Mouse (Mus musculus): ENCODE results near the gene Mylk4. TPM values are rescaled to one million over a fixed set of nuclear protein-coding genes. Genes with fewer than 3 reads are reported as not detected.
A peak's percentile ranks its signal among the peaks of the same experiment; 100 is the strongest.

Gene Mylk4
- polyA plus RNA-seq, 1 experiment from 2014 or later = 0.10 TPM

DNA sequence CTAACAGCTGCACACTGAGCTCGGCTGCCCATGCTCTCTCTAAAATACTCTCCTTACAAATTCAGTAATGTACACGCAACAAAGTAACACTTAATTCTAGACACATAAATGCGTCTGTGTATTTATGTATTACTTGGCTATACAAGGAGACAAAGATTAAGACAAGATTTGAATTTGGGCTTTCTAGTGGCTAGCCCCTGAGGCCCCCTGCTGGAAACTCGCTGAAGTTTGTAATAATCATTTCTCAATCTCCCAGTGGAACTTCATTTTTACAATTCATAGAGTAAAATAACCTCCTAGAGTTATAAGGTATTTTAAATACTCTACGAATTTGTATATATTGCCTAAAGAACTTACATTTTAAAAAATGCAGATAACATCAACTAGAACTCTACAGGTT is 699 bp downstream of the Mylk4 start:
- no peak overlapping the region for H3K4me2 ChIP-seq (ENCODE audit: low read length)
- no peaks in the 10 kb centered on the region for H3K27me3 ChIP-seq (ENCODE audit: control insufficient read depth, insufficient read depth, low read depth, low read length)
- no peaks in the 10 kb centered on the region for H3K9me3 ChIP-seq (replicated peaks; ENCODE audit: control insufficient read depth, low read length, poor library complexity, severe bottlenecking)
- H3K9ac ChIP-seq (ENCODE audit: low read depth, low read length) = no peak overlapping the region
- no peak for ATAC-seq
- no peaks in the 10 kb centered on the region for H3K36me3 ChIP-seq (ENCODE audit: control insufficient read depth, insufficient read depth, low read length)
- WGBS = 65% methylated on average over 5 of the region's 5 CpGs
- no peaks in the 10 kb centered on the region for H3K4me1 ChIP-seq (ENCODE audit: control insufficient read depth, insufficient read depth, low read length)
- H3K4me3 ChIP-seq (ENCODE audit: low read depth, low read length) = no peak overlapping the region
- no peak overlapping the region for H3K27ac ChIP-seq (ENCODE audit: low read length)

GRCm38 (mm10) chr13:32778861-32779260 is 4.9 kb downstream of the Mylk4 start:
- Histone ChIP-seq H3K4me3 (ENCODE audit: low read depth, low read length) (no peak overlapping the region), H3K36me3 (ENCODE audit: control insufficient read depth, insufficient read depth, low read length) (no peaks in the 10 kb centered on the region), H3K27ac (ENCODE audit: low read length) (no peak overlapping the region), H3K4me2 (ENCODE audit: low read length) (no peak overlapping the region), H3K4me1 (ENCODE audit: control insufficient read depth, insufficient read depth, low read length) (no peaks in the 10 kb centered on the region), H3K27me3 (ENCODE audit: control insufficient read depth, insufficient read depth, low read depth, low read length) (no peaks in the 10 kb centered on the region), H3K9ac (ENCODE audit: low read depth, low read length) (no peak overlapping the region), H3K9me3 (replicated peaks; ENCODE audit: control insufficient read depth, low read length, poor library complexity, severe bottlenecking) (no peaks in the 10 kb centered on the region)
- 68% methylated on average over 3 of the region's 3 CpGs for WGBS
- ATAC-seq = no peak

DNA sequence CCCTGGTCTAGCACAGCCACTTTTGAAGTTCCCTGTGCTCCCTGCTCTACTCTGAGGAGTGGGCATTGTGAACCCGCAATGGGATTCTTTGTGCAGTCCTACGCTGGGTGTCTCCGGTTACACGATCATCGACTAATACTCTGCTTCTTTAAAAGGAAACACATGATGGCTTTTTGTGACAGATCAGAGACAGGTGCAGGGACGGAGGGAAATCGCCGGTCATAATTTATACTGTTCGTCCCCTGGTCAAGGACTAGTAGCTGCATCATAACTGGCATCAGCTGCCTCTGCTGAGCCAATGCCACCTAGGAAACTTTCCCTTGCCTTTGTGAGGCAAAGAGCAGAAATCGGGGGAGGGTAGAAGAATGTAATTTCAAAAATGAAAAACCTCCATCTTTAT is 7.4 kb downstream of the Mylk4 start:
- Histone ChIP-seq H3K4me2 (ENCODE audit: low read length) (no peak overlapping the region), H3K9ac (ENCODE audit: low read depth, low read length) (no peak overlapping the region), H3K4me1 (ENCODE audit: control insufficient read depth, insufficient read depth, low read length) (no peaks in the 10 kb centered on the region), H3K4me3 (ENCODE audit: low read depth, low read length) (no peak overlapping the region), H3K9me3 (replicated peaks; ENCODE audit: control insufficient read depth, low read length, poor library complexity, severe bottlenecking) (no peaks in the 10 kb centered on the region), H3K27ac (ENCODE audit: low read length) (no peak overlapping the region), H3K36me3 (ENCODE audit: control insufficient read depth, insufficient read depth, low read length) (no peaks in the 10 kb centered on the region), H3K27me3 (ENCODE audit: control insufficient read depth, insufficient read depth, low read depth, low read length) (no peaks in the 10 kb centered on the region)
- 92% methylated on average over 10 of the region's 10 CpGs for WGBS
- ATAC-seq = no peak

DNA sequence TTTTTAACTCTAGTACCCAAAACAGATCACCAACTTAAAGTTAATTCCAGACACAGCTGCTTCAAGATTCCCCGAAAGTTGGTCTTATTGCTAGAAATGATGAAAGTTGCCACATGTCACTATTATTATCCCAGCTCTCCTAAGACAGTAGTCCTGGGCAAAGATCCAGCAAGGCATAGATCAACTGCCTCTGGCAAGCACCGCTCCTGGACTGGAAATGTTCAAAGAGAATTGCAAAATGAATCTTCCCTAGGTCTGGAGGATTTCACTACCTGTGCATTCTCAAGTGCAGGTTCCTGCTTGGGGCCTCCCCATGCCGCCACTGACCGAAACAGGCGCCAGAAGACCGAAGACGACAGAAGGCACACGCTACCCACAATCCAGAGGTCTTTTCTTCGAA is 7.9 kb downstream of the Mylk4 start:
- Histone ChIP-seq H3K4me1 (ENCODE audit: control insufficient read depth, insufficient read depth, low read length) (no peaks in the 10 kb centered on the region), H3K4me3 (ENCODE audit: low read depth, low read length) (no peak overlapping the region), H3K27me3 (ENCODE audit: control insufficient read depth, insufficient read depth, low read depth, low read length) (no peaks in the 10 kb centered on the region), H3K9me3 (replicated peaks; ENCODE audit: control insufficient read depth, low read length, poor library complexity, severe bottlenecking) (no peaks in the 10 kb centered on the region), H3K27ac (ENCODE audit: low read length) (no peak overlapping the region), H3K9ac (ENCODE audit: low read depth, low read length) (no peak overlapping the region), H3K4me2 (ENCODE audit: low read length) (no peak overlapping the region), H3K36me3 (ENCODE audit: control insufficient read depth, insufficient read depth, low read length) (no peaks in the 10 kb centered on the region)
- no peak for ATAC-seq
- 95% methylated on average over 9 of the region's 9 CpGs for WGBS

DNA sequence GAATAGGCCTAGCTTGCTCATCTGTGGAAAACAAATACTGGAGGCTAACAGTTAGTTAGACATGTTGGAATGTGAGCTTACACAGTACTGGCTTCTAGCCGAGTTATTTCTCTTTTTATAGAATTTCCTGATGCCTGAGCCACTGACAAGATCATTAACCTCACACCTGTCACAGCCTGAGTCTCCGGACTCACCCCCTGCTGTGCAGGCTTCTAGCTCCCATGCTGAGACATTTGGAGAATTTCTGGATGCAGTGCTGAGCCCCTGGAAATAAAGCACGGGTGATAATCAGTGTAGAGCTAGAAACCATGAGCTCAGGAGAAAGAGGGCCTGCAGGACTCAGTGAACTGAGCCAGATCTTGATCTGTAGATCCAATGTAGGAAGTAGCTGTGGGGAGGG is 13.8 kb downstream of the Mylk4 start:
- 10% methylated on average over 3 of the region's 3 CpGs for WGBS
- Histone ChIP-seq H3K4me1 (ENCODE audit: control insufficient read depth, insufficient read depth, low read length) (no peaks in the 10 kb centered on the region), H3K27me3 (ENCODE audit: control insufficient read depth, insufficient read depth, low read depth, low read length) (no peaks in the 10 kb centered on the region), H3K27ac (ENCODE audit: low read length) (no peak overlapping the region), H3K36me3 (ENCODE audit: control insufficient read depth, insufficient read depth, low read length) (no peaks in the 10 kb centered on the region), H3K4me3 (ENCODE audit: low read depth, low read length) (no peak overlapping the region), H3K9me3 (replicated peaks; ENCODE audit: control insufficient read depth, low read length, poor library complexity, severe bottlenecking) (no peaks in the 10 kb centered on the region), H3K4me2 (ENCODE audit: low read length) (no peak overlapping the region), H3K9ac (ENCODE audit: low read depth, low read length) (no peak overlapping the region)
- ATAC-seq = no peak

- H3K36me3 ChIP-seq (ENCODE audit: control insufficient read depth, insufficient read depth, low read length) = no peaks in the 10 kb centered on the region
- H3K9ac ChIP-seq (ENCODE audit: low read depth, low read length) = no peak overlapping the region
- H3K9me3 ChIP-seq (replicated peaks; ENCODE audit: control insufficient read depth, low read length, poor library complexity, severe bottlenecking) = no peaks in the 10 kb centered on the region
- no peak overlapping the region for H3K4me2 ChIP-seq (ENCODE audit: low read length)
- no peak overlapping the region for H3K27ac ChIP-seq (ENCODE audit: low read length)
- no peak overlapping the region for H3K4me3 ChIP-seq (ENCODE audit: low read depth, low read length)
- no peak for ATAC-seq
- no peaks in the 10 kb centered on the region for H3K27me3 ChIP-seq (ENCODE audit: control insufficient read depth, insufficient read depth, low read depth, low read length)
- WGBS = 12% methylated on average over 4 of the region's 4 CpGs
- no peaks in the 10 kb centered on the region for H3K4me1 ChIP-seq (ENCODE audit: control insufficient read depth, insufficient read depth, low read length)
Observed at GRCm38 (mm10) chr13:32768104-32768503, 15.7 kb downstream of the Mylk4 start.

- no peak overlapping the region for H3K4me3 ChIP-seq (ENCODE audit: low read depth, low read length)
- 29% methylated on average over 7 of the region's 7 CpGs for WGBS
- H3K4me1 ChIP-seq (ENCODE audit: control insufficient read depth, insufficient read depth, low read length) = no peaks in the 10 kb centered on the region; the same call in 1 of the 2 replicates
- no peaks in the 10 kb centered on the region for H3K36me3 ChIP-seq (ENCODE audit: control insufficient read depth, insufficient read depth, low read length)
- no peaks in the 10 kb centered on the region for H3K27me3 ChIP-seq (ENCODE audit: control insufficient read depth, insufficient read depth, low read depth, low read length)
- H3K9me3 ChIP-seq (replicated peaks; ENCODE audit: control insufficient read depth, low read length, poor library complexity, severe bottlenecking) = no peaks in the 10 kb centered on the region
- no peak for ATAC-seq
- no peak overlapping the region for H3K4me2 ChIP-seq (ENCODE audit: low read length)
- no peak overlapping the region for H3K9ac ChIP-seq (ENCODE audit: low read depth, low read length)
- no peak overlapping the region for H3K27ac ChIP-seq (ENCODE audit: low read length)
Observed at GRCm38 (mm10) chr13:32764448-32764847, 19.3 kb downstream of the Mylk4 start.

DNA sequence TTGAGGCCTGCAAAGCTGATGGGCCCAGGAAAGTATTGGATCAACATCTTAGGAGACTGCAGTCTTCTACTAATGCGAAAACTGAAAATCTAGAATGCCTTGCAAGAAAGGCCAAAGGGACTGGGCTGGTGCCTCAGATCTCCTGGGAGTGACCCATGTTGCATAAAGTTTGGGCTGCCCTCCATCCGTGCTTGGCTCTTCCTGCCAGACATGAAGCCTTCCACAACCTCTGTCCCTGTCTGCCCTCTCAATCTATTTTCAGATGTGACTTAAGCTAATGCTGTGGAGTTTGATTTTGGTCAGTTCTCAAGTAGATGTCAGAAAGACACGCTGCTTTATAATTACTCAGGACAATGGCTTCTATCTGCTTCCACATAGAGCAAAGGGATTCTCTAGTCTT is 20.6 kb downstream of the Mylk4 start:
- H3K4me2 ChIP-seq (ENCODE audit: low read length) = no peak overlapping the region

GRCm38 (mm10) chr13:32760795-32761194 is 23.0 kb downstream of the Mylk4 start:
- 85% methylated on average over 2 of the region's 2 CpGs for WGBS
- no peak overlapping the region for H3K27ac ChIP-seq (ENCODE audit: low read length)

More for the DNA sequence above, 20.6 kb downstream of the Mylk4 start:
- 87% methylated on average over 3 of the region's 3 CpGs for WGBS
- no peaks in the 10 kb centered on the region for H3K9me3 ChIP-seq (replicated peaks; ENCODE audit: control insufficient read depth, low read length, poor library complexity, severe bottlenecking)
- H3K36me3 ChIP-seq (ENCODE audit: control insufficient read depth, insufficient read depth, low read length) = no peaks in the 10 kb centered on the region
- H3K27me3 ChIP-seq (ENCODE audit: control insufficient read depth, insufficient read depth, low read depth, low read length) = no peaks in the 10 kb centered on the region
- peaks cover 5% of the 10 kb centered on the region for H3K4me1 ChIP-seq (ENCODE audit: control insufficient read depth, insufficient read depth, low read length)
- ATAC-seq = no peak
- no peak overlapping the region for H3K4me3 ChIP-seq (ENCODE audit: low read depth, low read length)
- H3K27ac ChIP-seq (ENCODE audit: low read length) = no peak overlapping the region
- no peak overlapping the region for H3K9ac ChIP-seq (ENCODE audit: low read depth, low read length)

DNA sequence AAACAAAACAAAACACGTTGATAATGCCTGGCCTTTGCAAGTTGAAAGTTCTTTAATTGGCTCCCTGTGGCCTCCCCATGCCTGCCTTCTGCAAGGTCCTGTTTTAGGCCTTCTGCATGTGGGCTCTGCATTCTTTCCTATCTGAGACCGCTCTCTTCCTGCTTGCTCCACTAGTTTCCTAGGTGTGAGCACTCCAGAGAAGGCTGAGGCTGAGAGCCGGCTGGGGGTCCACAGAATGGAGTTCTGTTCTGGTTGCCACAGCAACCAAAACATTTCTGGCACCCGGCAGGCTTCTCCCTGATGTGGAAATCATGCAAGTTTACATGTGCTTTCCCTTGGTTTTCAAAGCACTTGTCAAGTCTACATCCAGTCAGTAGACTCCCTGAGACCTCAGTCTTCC is 24.7 kb downstream of the Mylk4 start:
- Histone ChIP-seq H3K4me2 (ENCODE audit: low read length) (no peak overlapping the region), H3K27me3 (ENCODE audit: control insufficient read depth, insufficient read depth, low read depth, low read length) (no peaks in the 10 kb centered on the region), H3K36me3 (ENCODE audit: control insufficient read depth, insufficient read depth, low read length) (no peaks in the 10 kb centered on the region), H3K27ac (ENCODE audit: low read length) (no peak overlapping the region), H3K9me3 (replicated peaks; ENCODE audit: control insufficient read depth, low read length, poor library complexity, severe bottlenecking) (no peaks in the 10 kb centered on the region), H3K4me3 (ENCODE audit: low read depth, low read length) (no peak overlapping the region), H3K9ac (ENCODE audit: low read depth, low read length) (no peak overlapping the region), H3K4me1 (ENCODE audit: control insufficient read depth, insufficient read depth, low read length) (peaks cover 5% of the 10 kb centered on the region)
- 8% methylated on average over 4 of the region's 4 CpGs for WGBS
- ATAC-seq = peak; percentile 92

More at GRCm38 (mm10) chr13:32760795-32761194, 23.0 kb downstream of the Mylk4 start:
- H3K4me2 ChIP-seq (ENCODE audit: low read length) = no peak overlapping the region
- ATAC-seq = no peak
- no peaks in the 10 kb centered on the region for H3K27me3 ChIP-seq (ENCODE audit: control insufficient read depth, insufficient read depth, low read depth, low read length)
- H3K9ac ChIP-seq (ENCODE audit: low read depth, low read length) = no peak overlapping the region
- H3K9me3 ChIP-seq (replicated peaks; ENCODE audit: control insufficient read depth, low read length, poor library complexity, severe bottlenecking) = no peaks in the 10 kb centered on the region
- no peak overlapping the region for H3K4me3 ChIP-seq (ENCODE audit: low read depth, low read length)
- H3K36me3 ChIP-seq (ENCODE audit: control insufficient read depth, insufficient read depth, low read length) = no peaks in the 10 kb centered on the region
- peaks cover 5% of the 10 kb centered on the region for H3K4me1 ChIP-seq (ENCODE audit: control insufficient read depth, insufficient read depth, low read length)
